Mouse (Mus musculus) kidney, embryonic 16.5 days (tissue): Measurements from ENCODE around the gene Gm8232. TPM values are rescaled to one million over a fixed set of nuclear protein-coding genes. Genes with fewer than 3 reads are reported as not detected.
"Not testable (repeated sequence)": the region's sequence is repeated elsewhere in the genome, so short reads cannot be mapped to it uniquely, and the experiment has no call there.

Source experiments
- ATAC-seq: fragments of 200-750 bp; cut with Nextera tagmentation; 2 replicates; pipeline ENCODE4 v1.8.0; 2017; ENCODE audit warnings: moderate TSS enrichment; ENCODE audit not compliant: low FRiP score, low TSS enrichment
- H3K27ac ChIP-seq: fragments of 300-500 bp; sonication (generic); 2 replicates; pipeline ENCODE4 v1.5.1; 2014; ENCODE audit warnings: low read length
- H3K27me3 ChIP-seq: fragments of 300-500 bp; sonication (generic); 2 replicates; pipeline ENCODE4 v1.6.1; 2014; ENCODE audit warnings: low read length, control low read depth, mixed read lengths; ENCODE audit not compliant: insufficient read depth
- H3K36me3 ChIP-seq: fragments of 300-500 bp; sonication (generic); 2 replicates; pipeline ENCODE4 v1.6.1; 2014; ENCODE audit warnings: low read length, control low read depth, mixed read lengths; ENCODE audit not compliant: insufficient read depth
- H3K4me1 ChIP-seq: fragments of 300-500 bp; sonication (generic); 2 replicates; pipeline ENCODE4 v1.6.1; 2014; ENCODE audit warnings: low read length, control low read depth, mixed read lengths; ENCODE audit not compliant: insufficient read depth
- H3K4me2 ChIP-seq: fragments of 300-500 bp; sonication (generic); replicated peaks from 2 replicates; pipeline ENCODE4 v1.6.1; 2014; ENCODE audit warnings: low read depth, low read length
- H3K4me3 ChIP-seq: fragments of 300-500 bp; sonication (generic); 2 replicates; pipeline ENCODE4 v1.5.1; 2014; ENCODE audit warnings: mild to moderate bottlenecking, low read length
- H3K9ac ChIP-seq: fragments of 300-500 bp; sonication (generic); replicated peaks from 2 replicates; pipeline ENCODE4 v1.6.1; 2014; ENCODE audit warnings: low read length
- H3K9me3 ChIP-seq: fragments of 300-500 bp; sonication (generic); 2 replicates; pipeline ENCODE4 v1.6.1; 2016; ENCODE audit warnings: low read length, control low read depth
- WGBS: fragments of 180-500 bp; shearing (Covaris S2); extraction: QIAGEN DNeasy Blood & Tissue Kit; methylation state at CpG from one replicate; pipeline ENCODE4 v1.1.7; 2014; 5-methylcytosine and 5-hydroxymethylcytosine counted together
- polyA plus RNA-seq: library from polyadenylated mRNA; unstranded; fragments of >200 nt; fragmentation: Nextera tagmentation; extraction: Ambion mirVana; gene quantifications from 2 replicates; pipeline ENCODE4 v1.2.1, GENCODE M21; 2015

Gene Gm8232
- not detected in 2 replicates for polyA plus RNA-seq

- not testable (repeated sequence) for H3K4me3 ChIP-seq, H3K27me3 ChIP-seq, H3K36me3 ChIP-seq, H3K9me3 ChIP-seq, H3K4me1 ChIP-seq, ATAC-seq, H3K9ac ChIP-seq, H3K27ac ChIP-seq, H3K4me2 ChIP-seq
- WGBS: 88% methylated on average over 2 of the region's 3 CpGs
Observed at GRCm38 (mm10) chr14:44433335-44433734, at the start of gene Gm8232. Gene Gm8232 (plus strand): TSS chr14:44433635.

GRCm38 (mm10) chr14:44384233-44384632 is 49.2 kb upstream of the Gm8232 start:
- H3K4me2 ChIP-seq, H3K27ac ChIP-seq, H3K9ac ChIP-seq, H3K4me3 ChIP-seq, H3K4me1 ChIP-seq, ATAC-seq, H3K27me3 ChIP-seq, H3K9me3 ChIP-seq, H3K36me3 ChIP-seq: not testable (repeated sequence)
- WGBS: 80% methylated on average over 3 of the region's 4 CpGs

GRCm38 (mm10) chr14:44410588-44410987 is 22.8 kb upstream of the Gm8232 start, which contains the start of gene Gm3371:
Gene Gm3371 (minus strand): TSS chr14:44410688.
- H3K9ac ChIP-seq, H3K9me3 ChIP-seq, H3K4me3 ChIP-seq, H3K4me1 ChIP-seq, H3K27me3 ChIP-seq, ATAC-seq, H3K4me2 ChIP-seq, H3K36me3 ChIP-seq, H3K27ac ChIP-seq: not testable (repeated sequence)
- no CpG with 5 or more reads among the region's 2 CpGs for WGBS

Other genes starting within 250 kb of the Gm8232 start
- gene Gm8212, start 236.0 kb upstream of the Gm8232 start, polyA plus RNA-seq: not detected in 2 replicates
- gene 4930503E14Rik, start 220.4 kb upstream of the Gm8232 start, polyA plus RNA-seq: not detected in 2 replicates
- gene Gm8220, start 148.1 kb upstream of the Gm8232 start, polyA plus RNA-seq: not detected in 2 replicates
- not detected in 2 replicates for gene Gm5930, start 95.1 kb upstream of the Gm8232 start, polyA plus RNA-seq
- gene Gm8229, start 68.3 kb upstream of the Gm8232 start, polyA plus RNA-seq: not detected in 2 replicates
- not detected in 2 replicates for gene Gm3371, start 22.9 kb upstream of the Gm8232 start, polyA plus RNA-seq
- gene BC061237, start 58.8 kb downstream of the Gm8232 start, polyA plus RNA-seq: not detected in 2 replicates
- gene Gm17093, start 84.6 kb downstream of the Gm8232 start, polyA plus RNA-seq: not detected in 2 replicates
- not detected in 2 replicates for gene Gm8247, start 149.5 kb downstream of the Gm8232 start, polyA plus RNA-seq
- not detected in 2 replicates for gene Gm5624, start 194.3 kb downstream of the Gm8232 start, polyA plus RNA-seq